Mouse (Mus musculus) heart, adult 9 months (tissue): ENCODE data around the gene Adamtsl3.
A peak's percentile ranks its signal among the peaks of the same experiment; 100 is the strongest.

Experiments used
- DNase-seq, 2 experiments: peaks; one replicate each; pipeline ENCODE4 v3.0.0; 2022; ENCODE audit warnings: low spot score in 2 of 2

Gene Adamtsl3

GRCm38 (mm10) chr7:82335211-82336121 lies at the start of gene Adamtsl3:
Adamtsl3 (plus strand) TSS chr7:82335694.
- DNase-seq, result peak; percentile 29 to 41

GRCm38 (mm10) chr7:82287242-82287641 lies 48.3 kb upstream of the Adamtsl3 start:
- DNase-seq, result no peak

DNA sequence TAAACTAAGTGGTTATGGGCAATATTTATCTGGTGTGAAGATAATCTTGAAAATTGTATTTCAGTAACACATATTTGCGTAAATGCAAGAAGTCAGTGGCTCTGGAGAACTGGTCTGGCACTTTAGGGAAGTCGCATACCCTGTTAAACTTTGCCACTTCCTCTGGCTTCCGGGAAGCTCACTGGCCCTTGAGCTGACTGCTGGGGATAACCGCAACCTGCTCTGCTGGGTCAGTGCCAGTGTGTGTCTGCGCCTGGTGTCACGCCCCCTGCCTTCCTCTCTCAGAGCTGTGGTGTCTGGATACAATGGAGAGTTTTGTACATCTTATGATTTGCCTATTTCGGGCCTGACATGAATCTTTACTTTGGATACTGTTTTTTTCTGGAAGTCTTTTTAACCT lies 42.1 kb upstream of the Adamtsl3 start:
- no peak for DNase-seq

DNA sequence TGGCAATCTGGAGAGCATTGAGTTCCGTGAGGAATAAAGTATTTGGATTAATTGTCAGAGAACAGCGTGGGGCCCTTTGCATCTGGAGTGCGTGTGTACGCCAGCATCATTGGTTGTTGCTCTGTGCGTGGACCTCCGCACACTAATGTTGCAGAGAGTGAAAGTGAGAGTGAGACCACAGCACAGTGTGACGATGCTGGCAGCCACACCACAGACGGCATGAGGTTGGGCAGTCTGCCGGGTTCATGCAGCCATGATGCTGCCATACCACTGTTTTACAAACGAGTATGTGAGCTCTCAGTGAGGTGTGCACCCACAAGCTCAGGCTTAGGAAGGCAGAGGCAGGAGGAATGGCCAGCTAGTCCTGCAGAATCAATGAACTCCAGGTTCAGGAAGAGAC lies 41.4 kb upstream of the Adamtsl3 start:
- DNase-seq, result no peak

DNA sequence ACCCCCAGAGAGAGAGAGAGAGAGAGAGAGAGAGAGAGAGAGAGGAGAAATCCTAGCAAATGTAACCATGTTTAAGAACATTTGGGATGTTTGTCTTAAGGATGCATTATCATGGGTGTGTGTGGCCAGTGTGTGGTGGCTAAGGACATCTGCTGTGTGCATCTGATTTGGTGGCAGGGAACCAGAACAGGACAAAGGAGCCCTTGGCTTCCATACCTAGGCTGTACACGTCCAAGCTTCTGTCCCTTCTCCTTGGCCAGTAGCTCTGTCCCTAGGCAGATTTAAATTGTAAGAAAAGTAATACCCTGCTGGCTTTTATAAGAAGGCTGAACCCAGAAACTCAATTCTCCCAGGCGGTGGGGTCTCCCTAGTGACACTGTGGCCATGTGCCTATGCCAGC lies 40.9 kb upstream of the Adamtsl3 start:
- DNase-seq, result no peak

GRCm38 (mm10) chr7:82308398-82308797 lies 27.1 kb upstream of the Adamtsl3 start:
- DNase-seq, result no peak

GRCm38 (mm10) chr7:82318515-82318914 lies 17.0 kb upstream of the Adamtsl3 start:
- no peak for DNase-seq

- DNase-seq, result no peak
These were observed 8.9 kb upstream of the Adamtsl3 start for GRCm38 (mm10) chr7:82326616-82327015.

- DNase-seq, result no peak
These were observed 8.3 kb upstream of the Adamtsl3 start for GRCm38 (mm10) chr7:82327201-82327600.

GRCm38 (mm10) chr7:82327881-82328280 lies 7.6 kb upstream of the Adamtsl3 start:
- no peak for DNase-seq

DNA sequence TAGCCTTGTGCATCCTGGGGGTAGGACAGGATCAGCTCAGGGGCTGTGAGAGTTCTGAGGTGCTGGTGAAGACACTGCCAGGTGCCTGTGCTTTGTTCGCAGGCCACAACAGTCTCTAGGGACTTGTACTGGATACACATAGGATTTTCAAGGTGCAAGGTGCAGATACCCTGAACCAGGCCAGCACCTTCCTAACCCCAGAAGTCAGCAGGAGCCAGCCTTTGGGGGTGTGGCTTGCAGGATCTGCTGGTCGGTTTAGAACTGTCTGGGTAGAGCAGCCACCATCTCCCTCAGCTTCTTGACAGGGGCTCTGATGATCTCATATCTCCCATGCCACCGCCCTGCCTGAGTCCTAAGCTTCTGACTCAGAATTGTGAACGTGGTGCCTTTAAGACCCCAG lies 5.7 kb upstream of the Adamtsl3 start:
- no peak for DNase-seq

- peak in 1 of 2 experiments; percentile 35 for DNase-seq
These were observed 4.6 kb upstream of the Adamtsl3 start for GRCm38 (mm10) chr7:82330860-82331259.

GRCm38 (mm10) chr7:82334000-82334399 lies 1.5 kb upstream of the Adamtsl3 start:
- no peak for DNase-seq

GRCm38 (mm10) chr7:82336132-82336531 lies 638 bp downstream of the Adamtsl3 start:
- peak; percentile 79 to 81 for DNase-seq

GRCm38 (mm10) chr7:82338121-82338520 lies 2.6 kb downstream of the Adamtsl3 start:
- no peak for DNase-seq

DNA sequence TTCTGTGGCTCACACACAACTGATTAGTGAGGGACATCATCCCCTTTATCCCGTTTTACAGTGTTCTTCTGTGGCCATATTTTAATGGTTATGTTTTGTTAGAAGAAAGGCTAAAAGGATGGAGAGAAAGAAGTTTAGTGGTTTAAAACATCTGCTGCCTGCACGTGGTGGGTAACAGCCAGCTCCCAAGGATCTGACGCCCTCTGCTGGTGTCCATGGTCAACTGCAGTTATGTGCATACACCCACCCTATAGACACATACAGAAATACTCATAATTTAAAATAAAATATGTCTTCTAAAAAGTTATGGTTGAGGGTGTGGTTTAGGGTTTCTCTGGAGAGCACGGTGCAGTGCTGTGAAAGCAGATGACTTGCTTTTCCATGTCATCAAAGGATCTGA lies 3.0 kb downstream of the Adamtsl3 start:
- no peak for DNase-seq

DNA sequence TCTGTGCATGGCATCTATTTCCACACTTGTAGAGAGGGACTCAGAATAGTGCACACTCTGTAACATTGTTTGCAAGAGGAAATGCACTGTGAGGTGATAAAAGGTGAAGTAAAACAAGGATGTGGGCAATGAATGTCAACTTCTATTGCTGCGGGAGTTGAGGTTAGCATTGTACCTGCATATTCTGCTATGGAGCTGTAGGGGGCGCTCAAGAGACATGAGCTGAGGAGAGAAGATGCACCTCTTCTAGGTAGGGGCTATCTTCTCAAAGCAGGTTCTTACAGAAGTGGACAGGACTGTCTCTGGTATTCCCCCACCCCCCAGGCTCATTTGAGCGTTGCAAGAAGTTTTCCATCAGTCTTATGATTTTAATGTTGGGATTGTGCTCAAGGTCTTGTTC lies 3.7 kb downstream of the Adamtsl3 start:
- DNase-seq, result no peak

DNA sequence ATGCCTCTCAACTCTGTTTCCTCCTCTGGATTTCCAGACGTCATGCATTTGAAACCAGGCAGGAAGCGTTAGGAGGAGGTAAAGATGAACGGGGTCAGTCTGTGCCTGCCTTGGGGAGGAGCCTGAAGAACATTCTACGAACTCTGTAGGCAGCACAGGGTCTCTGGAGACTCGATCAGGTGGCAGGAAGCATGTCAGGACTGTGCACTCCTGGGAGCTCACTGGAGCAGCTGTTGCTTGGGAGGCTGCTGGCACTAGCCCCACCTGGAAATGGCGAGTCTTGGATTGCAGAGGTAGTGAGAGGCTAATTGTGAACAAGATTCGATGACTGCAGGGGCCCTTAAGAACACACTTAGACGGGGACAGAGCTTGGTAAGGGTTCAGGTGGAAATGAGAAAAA lies 6.0 kb downstream of the Adamtsl3 start:
- DNase-seq, result peak in 1 of 2 experiments; percentile 28

GRCm38 (mm10) chr7:82346706-82347105 lies 11.2 kb downstream of the Adamtsl3 start:
- no peak for DNase-seq

DNA sequence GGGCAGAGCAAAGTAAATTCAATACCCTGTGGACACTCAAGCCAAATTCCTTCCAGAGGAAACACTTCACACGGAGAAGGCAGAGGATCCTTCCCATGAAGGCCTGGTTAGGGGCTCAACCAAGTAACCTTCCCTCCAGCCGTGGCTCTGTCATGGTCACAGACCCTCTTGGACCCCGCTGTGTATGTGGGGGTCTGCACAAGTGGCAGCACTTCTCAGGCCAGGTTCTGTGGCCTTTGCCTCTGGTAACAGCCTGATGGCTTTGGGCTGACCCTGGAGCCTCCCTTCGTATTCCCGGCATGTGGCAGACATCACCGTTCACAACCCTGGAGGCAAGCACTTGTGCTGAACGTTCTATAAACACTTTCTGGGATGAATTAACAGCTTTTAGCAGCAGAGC lies 14.3 kb downstream of the Adamtsl3 start:
- DNase-seq, result no peak

GRCm38 (mm10) chr7:82350421-82350820 lies 14.9 kb downstream of the Adamtsl3 start:
- peak; percentile 39 to 47 for DNase-seq

DNA sequence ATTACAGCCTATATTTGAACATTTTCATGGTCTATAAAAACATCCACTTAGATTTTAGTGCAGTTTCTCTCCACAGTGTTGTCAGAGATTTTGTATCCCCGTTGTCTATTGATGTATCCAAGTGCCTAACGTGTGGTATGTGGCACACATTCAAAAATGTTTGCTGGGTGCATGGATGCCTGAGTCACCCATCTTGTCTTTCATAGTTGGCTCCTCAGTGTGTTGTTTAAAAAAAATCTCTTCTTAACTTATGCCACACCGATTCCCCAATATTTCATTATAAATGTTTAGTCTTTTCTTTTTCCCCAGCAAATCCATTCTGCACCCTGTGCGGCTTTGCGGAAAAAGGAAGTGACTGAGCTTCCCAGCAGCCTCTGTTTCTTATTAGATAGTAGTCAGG lies 23.7 kb downstream of the Adamtsl3 start:
- no peak for DNase-seq

DNA sequence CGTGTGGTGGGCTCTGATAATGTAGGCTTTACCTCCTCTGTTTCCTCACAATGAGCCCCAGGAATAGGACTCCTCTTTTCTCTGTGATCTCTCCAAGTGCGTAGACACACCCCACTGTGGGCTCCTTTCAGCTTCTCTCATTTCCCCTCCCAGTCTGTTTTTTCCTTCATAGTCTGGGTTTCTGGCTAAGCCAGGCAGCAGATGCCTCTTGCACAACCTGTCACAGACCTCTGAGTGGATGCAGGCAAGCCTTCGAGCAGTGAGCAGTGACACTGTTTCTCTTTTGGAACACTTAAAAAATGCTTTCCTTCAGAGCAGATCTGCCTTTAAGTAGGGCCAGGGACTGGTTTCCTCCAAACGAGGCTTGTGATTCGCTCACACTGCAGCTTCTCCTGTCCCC lies 24.2 kb downstream of the Adamtsl3 start:
- peak; percentile 63 to 68 for DNase-seq

DNA sequence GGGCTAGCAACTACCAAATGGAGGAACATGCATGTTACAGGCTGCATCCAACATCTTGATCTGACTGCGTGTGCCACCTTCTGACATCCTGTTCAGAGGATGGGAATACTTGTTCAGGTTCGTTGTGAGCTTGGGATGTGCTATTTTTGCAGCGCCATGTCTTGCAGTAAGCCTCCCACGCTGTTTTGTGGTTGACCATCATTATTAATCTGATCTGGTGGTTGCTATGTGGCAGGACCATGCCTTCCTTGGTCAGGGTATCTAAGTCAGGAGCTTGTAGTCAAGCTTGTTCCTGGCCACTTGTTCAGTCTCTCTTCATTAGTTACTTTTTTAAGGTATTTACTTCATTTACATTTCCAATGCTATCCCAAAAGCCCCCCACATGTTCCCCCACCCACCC lies 24.7 kb downstream of the Adamtsl3 start:
- DNase-seq, result no peak
